Mouse (Mus musculus) layer of hippocampus, adult 8-10 months (tissue): ENCODE results near the gene Nuak1. TPM values are rescaled to one million over a fixed set of nuclear protein-coding genes. Genes with fewer than 3 reads are reported as not detected.
"Not testable (repeated sequence)": the region's sequence is repeated elsewhere in the genome, so short reads cannot be mapped to it uniquely, and the experiment has no call there.

ENCODE experiments used
- DNase-seq, 2 experiments: peaks; one replicate each; pipeline ENCODE4 v3.0.0; 2022; ENCODE audit warnings: low spot score in 2 of 2
- total RNA-seq, 4 experiments: library from RNA; stranded (reverse); gene quantifications; 2 replicates each; pipeline ENCODE4 v1.2.4; 2022

The Nuak1 gene
- 10 to 100 TPM; 52.6 to 70.1 (median 59.9) TPM for total RNA-seq

GRCm38 (mm10) chr10:84440541-84441433 lies at the start of gene Nuak1:
TSS of gene Nuak1 (minus strand) at chr10:84440597.
- DNase-seq, result peak; percentile 72 to 80

DNA sequence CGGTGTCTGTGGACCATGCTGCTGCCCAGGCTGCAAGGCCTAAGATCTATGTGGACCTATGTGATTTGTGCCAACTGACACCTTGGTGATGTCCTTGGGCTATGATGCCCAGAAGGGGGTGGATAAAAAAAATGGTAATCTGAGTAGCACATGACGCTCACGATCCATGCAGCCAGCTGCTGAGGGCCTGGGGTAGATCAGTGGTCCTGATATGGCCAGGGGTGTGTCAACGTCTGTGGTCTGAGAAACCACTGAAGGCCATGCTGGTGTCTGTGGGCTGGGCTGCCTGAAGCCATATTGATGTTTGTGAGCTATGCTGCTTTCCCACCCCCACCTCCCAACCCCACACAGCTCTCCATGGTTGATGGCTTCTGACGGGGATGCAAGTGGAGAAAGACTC lies 49.7 kb upstream of the Nuak1 start:
- no peak for DNase-seq

- peak in 1 of 2 experiments; percentile 46 for DNase-seq
These were observed 47.9 kb upstream of the Nuak1 start for GRCm38 (mm10) chr10:84488315-84488714.

GRCm38 (mm10) chr10:84484661-84485060 lies 44.3 kb upstream of the Nuak1 start:
- DNase-seq, result no peak

DNA sequence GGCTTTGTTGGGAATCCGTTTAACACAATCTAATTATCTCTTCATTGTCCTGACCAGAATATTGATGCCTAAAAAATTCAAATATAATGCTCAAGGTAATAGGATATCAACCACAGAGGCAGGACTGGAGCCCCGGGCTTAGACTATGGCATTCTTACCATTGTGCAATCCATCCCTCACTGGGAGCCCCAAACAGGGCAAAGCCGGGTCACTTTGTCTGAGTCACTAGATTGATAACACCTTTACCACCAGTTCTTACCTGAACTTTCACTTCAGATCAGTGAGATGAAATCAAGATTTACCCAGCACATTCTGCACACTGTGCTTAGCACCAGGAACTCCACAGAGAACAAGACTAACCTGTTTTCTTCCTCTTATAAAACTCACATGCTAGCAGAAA lies 43.2 kb upstream of the Nuak1 start:
- DNase-seq, result no peak

- no peak for DNase-seq
These were observed 42.7 kb upstream of the Nuak1 start for GRCm38 (mm10) chr10:84483069-84483468.

- DNase-seq, result not testable (repeated sequence)
These were observed 42.0 kb upstream of the Nuak1 start for GRCm38 (mm10) chr10:84482418-84482817.

GRCm38 (mm10) chr10:84481327-84481671 lies 40.9 kb upstream of the Nuak1 start:
- DNase-seq, result no peak

DNA sequence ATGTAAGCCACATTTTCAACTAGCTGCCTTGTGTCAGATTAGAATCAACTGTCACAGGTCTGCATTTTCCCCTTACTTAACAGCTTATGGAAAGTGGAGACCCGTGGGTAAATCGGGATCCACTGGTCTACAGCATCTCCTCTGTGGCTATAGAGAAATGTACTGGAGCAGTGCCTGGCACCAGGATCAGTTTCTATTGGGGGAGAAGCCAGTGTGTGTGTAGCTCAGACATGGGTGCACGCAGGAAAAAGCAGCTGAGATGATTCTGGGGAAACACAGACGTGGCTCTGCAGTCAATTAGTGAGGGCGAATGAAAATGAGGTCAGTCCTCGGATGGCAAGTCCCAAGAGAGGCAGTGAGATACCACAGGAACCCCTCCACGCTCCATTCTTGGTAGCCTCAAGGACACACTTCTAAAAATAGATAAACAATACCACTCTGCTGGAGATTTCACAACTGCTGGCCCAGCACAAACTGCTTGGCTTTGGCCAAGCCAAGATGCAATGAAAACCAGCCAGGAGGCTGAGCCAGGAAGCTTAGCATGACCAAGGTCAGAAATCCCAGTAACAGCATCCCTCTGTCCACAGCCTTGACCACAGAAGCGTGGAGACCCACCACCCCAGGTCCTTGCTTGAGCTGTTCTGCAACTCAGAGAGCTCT lies 40.4 kb upstream of the Nuak1 start:
- DNase-seq, result no peak

DNA sequence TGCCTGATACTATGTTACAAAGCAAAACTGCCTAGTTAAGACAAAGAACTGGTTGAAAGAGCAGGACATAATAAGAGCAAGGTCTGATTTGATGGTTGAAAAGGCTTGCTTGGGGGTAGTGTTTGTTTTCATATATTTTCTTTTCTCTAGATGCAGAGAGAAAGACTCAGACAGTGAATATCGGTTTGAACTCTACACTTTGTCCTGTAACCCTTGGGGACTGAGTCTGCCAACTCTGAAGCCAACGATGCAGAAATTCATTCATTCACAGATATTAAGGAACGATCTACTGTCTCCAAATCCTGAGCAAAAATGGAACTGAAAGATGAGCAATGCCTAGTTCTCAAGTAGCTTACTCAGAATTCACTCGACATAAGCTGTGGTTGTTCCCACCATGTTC lies 39.7 kb upstream of the Nuak1 start:
- DNase-seq, result no peak

GRCm38 (mm10) chr10:84477613-84478076 lies 37.2 kb upstream of the Nuak1 start:
- DNase-seq, result no peak

DNA sequence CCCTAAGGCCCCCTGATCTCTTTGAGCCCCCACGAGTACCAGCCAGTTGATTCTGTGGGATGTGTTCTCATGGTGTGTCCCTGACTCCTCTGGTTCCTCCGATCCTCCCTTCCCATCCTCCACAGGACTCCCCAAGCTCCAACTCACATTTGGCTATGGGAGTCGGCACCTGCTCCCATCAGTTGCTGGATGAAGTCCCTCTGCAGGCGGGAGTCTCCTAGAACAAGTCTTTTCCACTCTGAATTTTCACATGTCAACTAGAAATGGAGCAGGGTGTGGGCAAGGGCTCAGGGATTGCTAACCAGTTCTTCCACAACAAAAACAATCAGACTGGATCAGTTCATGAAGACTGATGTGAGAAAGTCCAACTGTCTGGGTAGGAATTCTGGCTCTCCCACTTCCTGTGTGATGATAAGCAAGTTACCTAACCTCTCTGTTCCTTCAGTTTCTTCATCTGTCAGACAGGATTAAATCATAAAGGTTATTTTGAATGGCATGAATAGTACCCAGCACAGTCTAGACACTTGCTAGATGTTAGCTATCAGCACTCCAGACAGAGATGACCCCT lies 36.7 kb upstream of the Nuak1 start:
- DNase-seq, result no peak

GRCm38 (mm10) chr10:84467555-84468164 lies 27.3 kb upstream of the Nuak1 start:
- peak in 1 of 2 experiments; percentile 29 for DNase-seq

- no peak for DNase-seq
These were observed 25.1 kb upstream of the Nuak1 start for GRCm38 (mm10) chr10:84465511-84465910.

GRCm38 (mm10) chr10:84460420-84461101 lies 20.2 kb upstream of the Nuak1 start:
- no peak for DNase-seq

DNA sequence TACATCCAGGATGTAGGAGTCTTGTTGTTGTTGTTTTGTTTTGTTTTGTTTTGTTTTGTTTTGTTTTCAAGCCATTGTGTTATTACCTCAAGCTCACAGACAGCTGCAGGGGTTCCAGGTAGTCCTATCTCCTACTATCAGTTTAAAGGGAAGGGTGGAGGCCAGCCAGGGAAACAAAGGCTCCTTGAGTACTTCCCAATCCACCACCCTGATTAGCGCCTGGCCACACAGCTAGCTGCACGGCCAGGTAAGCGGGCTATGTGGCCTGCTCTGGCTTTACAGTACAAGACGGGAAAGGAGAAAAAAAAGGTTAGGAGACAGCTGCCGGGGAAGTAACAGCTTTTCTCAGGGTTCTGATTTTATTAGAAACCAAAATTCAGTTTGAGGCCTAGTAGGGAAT lies 17.7 kb upstream of the Nuak1 start:
- DNase-seq, result no peak

- no peak for DNase-seq
These were observed 17.1 kb upstream of the Nuak1 start for GRCm38 (mm10) chr10:84457539-84457938.

- no peak for DNase-seq
These were observed 16.4 kb upstream of the Nuak1 start for GRCm38 (mm10) chr10:84456632-84457320.

GRCm38 (mm10) chr10:84451883-84452282 lies 11.5 kb upstream of the Nuak1 start:
- DNase-seq, result no peak

DNA sequence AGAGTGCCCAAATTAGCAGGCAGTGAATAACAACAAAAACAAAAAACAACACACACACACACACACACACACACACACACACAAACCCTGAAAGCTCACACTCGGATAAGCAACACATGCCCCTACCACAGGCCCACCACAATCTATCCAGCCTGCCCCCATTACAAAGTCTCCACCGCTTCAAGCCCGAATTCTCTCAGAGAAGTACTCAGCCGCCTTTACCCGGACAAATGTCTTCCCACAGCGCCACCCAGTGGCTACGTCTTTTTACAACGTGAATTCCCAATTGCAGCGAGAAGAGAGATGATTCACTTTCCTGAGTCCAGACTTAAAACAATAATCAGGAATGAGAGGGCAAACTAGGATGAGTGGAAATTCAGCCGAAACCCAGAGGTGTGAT lies 10.3 kb upstream of the Nuak1 start:
- DNase-seq, result peak in 1 of 2 experiments; percentile 87

GRCm38 (mm10) chr10:84449733-84450132 lies 9.3 kb upstream of the Nuak1 start:
- DNase-seq, result no peak
